Mouse (Mus musculus): ENCODE data around the gene Jarid2. TPM values are rescaled to one million over a fixed set of nuclear protein-coding genes. Genes with fewer than 3 reads are reported as not detected.

The Jarid2 gene
- polyA plus RNA-seq, 1 experiment from 2014 or later: 8.4 TPM

- Histone ChIP-seq H3K79me2 (ENCODE audit: inconsistent target) (peaks cover 79% of the 10 kb centered on the region), H3K36me3 (ENCODE audit: inconsistent target) (no peaks in the 10 kb centered on the region), H3K4me3 (ENCODE audit: inconsistent target) (peak overlapping the region; percentile 35; the same call in 1 of the 2 replicates), H3K27ac (no peak overlapping the region)
- WGBS (ENCODE audit: missing documents): 77% methylated on average over 5 of the region's 5 CpGs
Observed at GRCm38 (mm10) chr13:44734441-44734840, 5.2 kb downstream of the Jarid2 start.

GRCm38 (mm10) chr13:44735088-44735690 lies 5.9 kb downstream of the Jarid2 start:
- Histone ChIP-seq H3K36me3 (ENCODE audit: inconsistent target) (no peaks in the 10 kb centered on the region), H3K27ac (no peak overlapping the region), H3K79me2 (ENCODE audit: inconsistent target) (peaks cover 87% of the 10 kb centered on the region), H3K4me3 (ENCODE audit: inconsistent target) (no peak overlapping the region)
- 85% methylated on average over 1 of the region's 1 CpGs for WGBS (ENCODE audit: missing documents)

GRCm38 (mm10) chr13:44737297-44737696 lies 8.0 kb downstream of the Jarid2 start:
- Histone ChIP-seq H3K79me2 (ENCODE audit: inconsistent target) (peaks cover 97% of the 10 kb centered on the region), H3K4me3 (ENCODE audit: inconsistent target) (no peak overlapping the region), H3K36me3 (ENCODE audit: inconsistent target) (no peaks in the 10 kb centered on the region), H3K27ac (no peak overlapping the region)
- 63% methylated on average over 1 of the region's 1 CpGs for WGBS (ENCODE audit: missing documents)

GRCm38 (mm10) chr13:44751780-44752179 lies 22.5 kb downstream of the Jarid2 start:
- no peak overlapping the region for H3K27ac ChIP-seq
- H3K36me3 ChIP-seq (ENCODE audit: inconsistent target): no peaks in the 10 kb centered on the region
- no peak overlapping the region for H3K4me3 ChIP-seq (ENCODE audit: inconsistent target)
- peaks cover 100% of the 10 kb centered on the region for H3K79me2 ChIP-seq (ENCODE audit: inconsistent target)
- 93% methylated on average over 3 of the region's 3 CpGs for WGBS (ENCODE audit: missing documents)

- no peak overlapping the region for H3K4me3 ChIP-seq (ENCODE audit: inconsistent target)
- peaks cover 100% of the 10 kb centered on the region for H3K79me2 ChIP-seq (ENCODE audit: inconsistent target)
- H3K27ac ChIP-seq: no peak overlapping the region
- no peaks in the 10 kb centered on the region for H3K36me3 ChIP-seq (ENCODE audit: inconsistent target)
- WGBS (ENCODE audit: missing documents): 82% methylated on average over 2 of the region's 2 CpGs
Observed at GRCm38 (mm10) chr13:44753206-44753605, 23.9 kb downstream of the Jarid2 start.

GRCm38 (mm10) chr13:44755434-44755833 lies 26.2 kb downstream of the Jarid2 start:
- no peak overlapping the region for H3K27ac ChIP-seq
- H3K36me3 ChIP-seq (ENCODE audit: inconsistent target): no peaks in the 10 kb centered on the region
- no peak overlapping the region for H3K4me3 ChIP-seq (ENCODE audit: inconsistent target)
- peaks cover 100% of the 10 kb centered on the region for H3K79me2 ChIP-seq (ENCODE audit: inconsistent target)
- 77% methylated on average over 5 of the region's 5 CpGs for WGBS (ENCODE audit: missing documents)

GRCm38 (mm10) chr13:44758750-44759149 lies 29.5 kb downstream of the Jarid2 start:
- 71% methylated on average over 1 of the region's 1 CpGs for WGBS (ENCODE audit: missing documents)
- no peaks in the 10 kb centered on the region for H3K36me3 ChIP-seq (ENCODE audit: inconsistent target)
- H3K27ac ChIP-seq: no peak overlapping the region
- H3K79me2 ChIP-seq (ENCODE audit: inconsistent target): peaks cover 98% of the 10 kb centered on the region
- no peak overlapping the region for H3K4me3 ChIP-seq (ENCODE audit: inconsistent target)

- Histone ChIP-seq H3K27ac (peak overlapping the region; percentile 40), H3K36me3 (ENCODE audit: inconsistent target) (no peaks in the 10 kb centered on the region), H3K79me2 (ENCODE audit: inconsistent target) (peaks cover 98% of the 10 kb centered on the region), H3K4me3 (ENCODE audit: inconsistent target) (no peak overlapping the region)
- WGBS (ENCODE audit: missing documents): 29% methylated on average over 1 of the region's 1 CpGs
Observed at GRCm38 (mm10) chr13:44760761-44761160, 31.5 kb downstream of the Jarid2 start.

GRCm38 (mm10) chr13:44763068-44763467 lies 33.8 kb downstream of the Jarid2 start:
- whole genome bisulfite sequencing (ENCODE audit: missing documents): 76% methylated on average over 3 of the region's 3 CpGs
- Histone ChIP-seq H3K36me3 (ENCODE audit: inconsistent target) (no peaks in the 10 kb centered on the region), H3K27ac (no peak overlapping the region), H3K79me2 (ENCODE audit: inconsistent target) (peaks cover 95% of the 10 kb centered on the region), H3K4me3 (ENCODE audit: inconsistent target) (no peak overlapping the region)

- WGBS (ENCODE audit: missing documents): 19% methylated on average over 6 of the region's 6 CpGs
- H3K79me2 ChIP-seq (ENCODE audit: inconsistent target): peaks cover 98% of the 10 kb centered on the region
- peak overlapping the region; percentile 15; the same call in 1 of the 2 replicates for H3K27ac ChIP-seq
- H3K4me3 ChIP-seq (ENCODE audit: inconsistent target): no peak overlapping the region
- no peaks in the 10 kb centered on the region for H3K36me3 ChIP-seq (ENCODE audit: inconsistent target)
Observed at GRCm38 (mm10) chr13:44767751-44768150, 38.5 kb downstream of the Jarid2 start.

GRCm38 (mm10) chr13:44770808-44771605 lies 41.7 kb downstream of the Jarid2 start:
- no peak overlapping the region for H3K27ac ChIP-seq
- no peaks in the 10 kb centered on the region for H3K36me3 ChIP-seq (ENCODE audit: inconsistent target)
- H3K4me3 ChIP-seq (ENCODE audit: inconsistent target): no peak overlapping the region
- 80% methylated on average over 5 of the region's 5 CpGs for WGBS (ENCODE audit: missing documents)
- peaks cover 98% of the 10 kb centered on the region for H3K79me2 ChIP-seq (ENCODE audit: inconsistent target)

GRCm38 (mm10) chr13:44772816-44773215 lies 43.5 kb downstream of the Jarid2 start:
- Histone ChIP-seq H3K27ac (no peak overlapping the region), H3K79me2 (ENCODE audit: inconsistent target) (peaks cover 99% of the 10 kb centered on the region), H3K36me3 (ENCODE audit: inconsistent target) (no peaks in the 10 kb centered on the region), H3K4me3 (ENCODE audit: inconsistent target) (no peak overlapping the region)
- whole genome bisulfite sequencing (ENCODE audit: missing documents): 89% methylated on average over 3 of the region's 3 CpGs

GRCm38 (mm10) chr13:44774351-44774750 lies 45.1 kb downstream of the Jarid2 start:
- H3K4me3 ChIP-seq (ENCODE audit: inconsistent target): no peak overlapping the region
- H3K36me3 ChIP-seq (ENCODE audit: inconsistent target): no peaks in the 10 kb centered on the region
- H3K79me2 ChIP-seq (ENCODE audit: inconsistent target): peaks cover 100% of the 10 kb centered on the region
- H3K27ac ChIP-seq: no peak overlapping the region
- 100% methylated on average over 4 of the region's 4 CpGs for WGBS (ENCODE audit: missing documents)

GRCm38 (mm10) chr13:44775396-44775795 lies 46.1 kb downstream of the Jarid2 start:
- Histone ChIP-seq H3K79me2 (ENCODE audit: inconsistent target) (peaks cover 100% of the 10 kb centered on the region), H3K27ac (no peak overlapping the region), H3K4me3 (ENCODE audit: inconsistent target) (no peak overlapping the region), H3K36me3 (ENCODE audit: inconsistent target) (no peaks in the 10 kb centered on the region)
- 62% methylated on average over 3 of the region's 3 CpGs for WGBS (ENCODE audit: missing documents)

- H3K4me3 ChIP-seq (ENCODE audit: inconsistent target): no peak overlapping the region
- WGBS (ENCODE audit: missing documents): 100% methylated on average over 1 of the region's 1 CpGs
- H3K36me3 ChIP-seq (ENCODE audit: inconsistent target): no peaks in the 10 kb centered on the region
- no peak overlapping the region for H3K27ac ChIP-seq
- peaks cover 94% of the 10 kb centered on the region for H3K79me2 ChIP-seq (ENCODE audit: inconsistent target)
Observed at GRCm38 (mm10) chr13:44780506-44780905, 51.2 kb downstream of the Jarid2 start.

All from macrophage (primary cell).